Mouse (Mus musculus): ENCODE data around the gene Ccdc85c. TPM values are rescaled to one million over a fixed set of nuclear protein-coding genes. Genes with fewer than 3 reads are reported as not detected.
A peak's percentile ranks its signal among the peaks of the same experiment; 100 is the strongest.

The Ccdc85c gene
- polyA plus RNA-seq, 1 experiment from 2014 or later, result 6.6 TPM

- no peak overlapping the region for H3K27ac ChIP-seq
- peaks cover 72% of the 10 kb centered on the region for H3K36me3 ChIP-seq
- no peaks in the 10 kb centered on the region for H3K27me3 ChIP-seq
- H3K4me3 ChIP-seq, result no peak overlapping the region
- no peak overlapping the region for H3K9ac ChIP-seq
- H3K9me3 ChIP-seq, result no peaks in the 10 kb centered on the region
- peaks cover 10% of the 10 kb centered on the region; the same call in 1 of the 2 replicates for H3K4me1 ChIP-seq
- no peak for ATAC-seq (ENCODE audit: low FRiP score, low read depth)
- no peak overlapping the region for H3K4me2 ChIP-seq (replicated peaks)
- WGBS, result 85% methylated on average over 12 of the region's 12 CpGs
These were observed 70.2 kb downstream of the Ccdc85c start for GRCm38 (mm10) chr12:108204978-108205377.

DNA sequence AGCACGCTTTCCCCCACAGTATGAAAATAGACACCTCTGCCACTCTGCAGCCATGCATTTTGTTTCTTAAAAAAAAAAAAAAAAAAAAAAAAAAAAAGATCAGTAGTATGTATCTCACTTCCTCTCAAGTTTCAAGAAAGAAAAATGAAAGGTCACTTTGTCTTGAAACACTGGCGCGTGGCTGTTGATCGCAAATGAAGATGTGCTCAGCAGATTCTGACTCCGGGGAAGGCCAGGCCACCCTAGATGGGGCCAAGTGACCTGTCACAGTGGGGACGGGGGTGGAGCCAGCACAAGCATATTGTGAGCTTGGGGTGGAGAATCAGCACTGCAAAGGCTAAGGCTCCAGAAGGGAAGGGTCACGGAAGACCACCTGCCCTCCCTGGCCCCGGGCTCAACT is 71.3 kb downstream of the Ccdc85c start:
- H3K9ac ChIP-seq, result no peak overlapping the region
- H3K4me1 ChIP-seq, result peaks cover 4% of the 10 kb centered on the region; the same call in 1 of the 2 replicates
- WGBS, result 82% methylated on average over 8 of the region's 8 CpGs
- peaks cover 82% of the 10 kb centered on the region for H3K36me3 ChIP-seq
- H3K27me3 ChIP-seq, result no peaks in the 10 kb centered on the region
- no peaks in the 10 kb centered on the region for H3K9me3 ChIP-seq
- no peak overlapping the region; the same call in 1 of the 2 replicates for H3K27ac ChIP-seq
- no peak for ATAC-seq (ENCODE audit: low FRiP score, low read depth)
- no peak overlapping the region for H3K4me2 ChIP-seq (replicated peaks)
- H3K4me3 ChIP-seq, result no peak overlapping the region

- no peak for ATAC-seq (ENCODE audit: low FRiP score, low read depth)
- Histone ChIP-seq H3K9me3 (no peaks in the 10 kb centered on the region), H3K27me3 (no peaks in the 10 kb centered on the region), H3K27ac (no peak overlapping the region), H3K9ac (no peak overlapping the region), H3K4me3 (no peak overlapping the region), H3K4me1 (no peaks in the 10 kb centered on the region), H3K4me2 (replicated peaks) (no peak overlapping the region), H3K36me3 (peaks cover 98% of the 10 kb centered on the region)
- WGBS, result 85% methylated on average over 1 of the region's 1 CpGs
These were observed 75.1 kb downstream of the Ccdc85c start for GRCm38 (mm10) chr12:108200094-108200493.

GRCm38 (mm10) chr12:108198447-108198846 is 76.8 kb downstream of the Ccdc85c start:
- H3K4me3 ChIP-seq, result no peak overlapping the region
- H3K36me3 ChIP-seq, result peaks cover 99% of the 10 kb centered on the region
- no peaks in the 10 kb centered on the region for H3K27me3 ChIP-seq
- no peak for ATAC-seq (ENCODE audit: low FRiP score, low read depth)
- WGBS, result 89% methylated on average over 4 of the region's 4 CpGs
- H3K4me2 ChIP-seq (replicated peaks), result no peak overlapping the region
- no peak overlapping the region for H3K27ac ChIP-seq
- no peaks in the 10 kb centered on the region for H3K9me3 ChIP-seq
- no peaks in the 10 kb centered on the region for H3K4me1 ChIP-seq
- H3K9ac ChIP-seq, result no peak overlapping the region

DNA sequence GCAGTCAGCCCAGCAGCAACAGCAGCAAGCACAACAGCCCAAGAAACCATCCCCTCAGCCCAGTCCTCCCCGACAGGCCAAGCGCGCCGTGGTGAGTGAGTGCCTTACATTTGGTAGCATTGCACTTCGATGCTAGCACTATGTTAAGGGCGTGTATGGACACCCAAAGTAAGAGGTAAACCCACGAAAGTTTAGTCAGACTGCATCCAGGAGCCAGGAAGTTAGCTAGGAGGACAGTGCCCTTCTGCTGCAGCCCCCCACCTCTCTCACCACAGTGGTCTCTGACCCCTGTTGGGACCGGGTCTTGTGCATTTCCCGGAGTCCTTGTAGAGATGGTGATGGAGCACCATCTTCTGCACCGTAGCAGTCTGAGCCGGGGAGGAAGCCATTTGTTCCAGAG is 79.5 kb downstream of the Ccdc85c start:
- Histone ChIP-seq H3K9me3 (no peaks in the 10 kb centered on the region), H3K4me1 (no peaks in the 10 kb centered on the region), H3K27ac (no peak overlapping the region), H3K9ac (no peak overlapping the region; the same call in 1 of the 2 replicates), H3K36me3 (peaks cover 99% of the 10 kb centered on the region), H3K27me3 (no peaks in the 10 kb centered on the region), H3K4me3 (no peak overlapping the region), H3K4me2 (replicated peaks) (no peak overlapping the region)
- WGBS, result 94% methylated on average over 11 of the region's 11 CpGs
- ATAC-seq (ENCODE audit: low FRiP score, low read depth), result no peak

GRCm38 (mm10) chr12:108193878-108194277 is 81.3 kb downstream of the Ccdc85c start:
- no peak overlapping the region for H3K9ac ChIP-seq
- H3K9me3 ChIP-seq, result no peaks in the 10 kb centered on the region
- peaks cover 97% of the 10 kb centered on the region for H3K36me3 ChIP-seq
- ATAC-seq (ENCODE audit: low FRiP score, low read depth), result no peak
- H3K27me3 ChIP-seq, result no peaks in the 10 kb centered on the region
- H3K4me3 ChIP-seq, result no peak overlapping the region
- no peak overlapping the region for H3K27ac ChIP-seq
- no peak overlapping the region for H3K4me2 ChIP-seq (replicated peaks)
- WGBS, result 76% methylated on average over 5 of the region's 5 CpGs
- H3K4me1 ChIP-seq, result no peaks in the 10 kb centered on the region

- Histone ChIP-seq H3K9me3 (no peaks in the 10 kb centered on the region), H3K36me3 (peaks cover 80% of the 10 kb centered on the region), H3K4me2 (replicated peaks) (no peak overlapping the region), H3K9ac (no peak overlapping the region), H3K27me3 (no peaks in the 10 kb centered on the region), H3K27ac (no peak overlapping the region), H3K4me1 (no peaks in the 10 kb centered on the region), H3K4me3 (no peak overlapping the region)
- ATAC-seq (ENCODE audit: low FRiP score, low read depth), result no peak
- WGBS, result 92% methylated on average over 6 of the region's 6 CpGs
These were observed 87.6 kb downstream of the Ccdc85c start for GRCm38 (mm10) chr12:108187541-108188091.

GRCm38 (mm10) chr12:108181716-108182115 is 93.5 kb downstream of the Ccdc85c start:
- Histone ChIP-seq H3K36me3 (peaks cover 36% of the 10 kb centered on the region), H3K4me3 (no peak overlapping the region), H3K27ac (no peak overlapping the region), H3K4me2 (replicated peaks) (no peak overlapping the region), H3K4me1 (peaks cover 22% of the 10 kb centered on the region), H3K9me3 (no peaks in the 10 kb centered on the region), H3K27me3 (no peaks in the 10 kb centered on the region), H3K9ac (no peak overlapping the region)
- 95% methylated on average over 6 of the region's 6 CpGs for WGBS
- ATAC-seq (ENCODE audit: low FRiP score, low read depth), result no peak

GRCm38 (mm10) chr12:108179321-108180266 is 95.6 kb downstream of the Ccdc85c start, which contains the start of gene Ccnk:
Gene Ccnk (plus strand): TSS chr12:108179579.
- no peaks in the 10 kb centered on the region for H3K9me3 ChIP-seq
- peaks cover 25% of the 10 kb centered on the region for H3K36me3 ChIP-seq
- ATAC-seq (ENCODE audit: low FRiP score, low read depth), result peak; percentile 98
- peak within 1 kb of the TSS; percentile 98 for H3K9ac ChIP-seq
- H3K4me2 ChIP-seq (replicated peaks), result peak within 1 kb of the TSS; percentile 92
- H3K4me3 ChIP-seq, result peak within 1 kb of the TSS; percentile 98
- peak within 1 kb of the TSS; percentile 88 for H3K27ac ChIP-seq
- peaks cover 38% of the 10 kb centered on the region for H3K4me1 ChIP-seq
- no peaks in the 10 kb centered on the region for H3K27me3 ChIP-seq
- under 1% methylated on average over 81 of the region's 82 CpGs for WGBS

DNA sequence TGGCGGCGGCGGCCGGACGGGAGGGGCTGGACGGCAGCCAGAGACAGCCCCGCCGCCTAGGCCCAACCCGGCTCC is 96.1 kb downstream of the Ccdc85c start, which contains the start of gene Setd3:
Setd3 (minus strand) TSS at position 69 of the 75 bp plus-strand sequence.
- ATAC-seq (ENCODE audit: low FRiP score, low read depth), result no peak
- Histone ChIP-seq H3K27ac (peak within 1 kb of the TSS; percentile 88), H3K27me3 (no peaks in the 10 kb centered on the region), H3K9me3 (no peaks in the 10 kb centered on the region), H3K9ac (peak within 1 kb of the TSS; percentile 98), H3K4me2 (replicated peaks) (peak within 1 kb of the TSS; percentile 92), H3K36me3 (peaks cover 25% of the 10 kb centered on the region), H3K4me3 (peak within 1 kb of the TSS; percentile 98), H3K4me1 (peaks cover 40% of the 10 kb centered on the region)
- WGBS, result 0% methylated on average over 9 of the region's 9 CpGs

DNA sequence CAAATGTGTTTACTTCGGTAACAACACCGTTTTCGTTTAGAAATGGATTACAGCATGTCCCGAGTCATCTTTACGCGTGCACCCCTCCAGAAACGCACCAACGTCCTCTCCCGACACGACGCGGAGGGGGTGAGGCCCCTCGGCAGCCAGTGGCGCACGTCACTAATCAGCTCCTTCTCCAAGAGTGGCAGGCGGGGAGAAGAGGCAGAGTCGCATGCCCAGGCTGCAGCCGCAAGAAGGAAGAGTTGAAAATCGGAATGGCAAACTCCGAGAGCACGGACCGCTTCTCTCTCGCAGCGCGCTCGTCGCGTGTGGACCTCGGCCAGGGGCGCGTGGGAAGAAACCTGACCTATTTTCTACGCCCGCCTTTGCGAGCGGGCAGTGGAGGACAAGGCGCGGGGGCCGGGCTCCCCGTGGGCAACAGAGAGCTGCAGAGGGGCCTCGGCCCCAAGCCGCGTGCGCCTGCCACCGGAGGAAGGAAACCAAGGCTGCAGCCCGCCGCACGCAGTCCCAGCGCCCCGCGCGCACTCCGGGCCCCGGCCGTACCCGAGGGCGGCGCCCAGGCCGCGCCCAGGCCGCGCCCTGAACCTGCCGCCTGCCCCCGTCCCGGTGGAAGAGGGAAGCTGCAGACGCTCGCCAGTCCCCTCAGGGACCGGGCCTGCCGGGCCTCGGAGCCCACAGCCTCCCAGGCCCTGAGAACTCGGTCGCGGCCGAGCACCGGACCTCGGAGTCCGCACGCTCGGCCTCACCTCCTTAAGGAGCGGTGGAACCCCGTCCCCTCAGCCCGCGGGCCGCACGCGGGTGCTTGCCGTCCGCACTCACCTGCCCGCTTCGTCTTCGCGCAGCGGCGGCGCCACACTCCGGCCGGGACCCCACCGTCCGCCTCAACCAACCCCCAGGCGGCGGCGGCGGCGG is 96.6 kb downstream of the Ccdc85c start:
- WGBS, result under 1% methylated on average over 82 of the region's 103 CpGs
- peaks cover 20% of the 10 kb centered on the region for H3K36me3 ChIP-seq
- H3K9ac ChIP-seq, result peak overlapping the region; percentile 98
- H3K9me3 ChIP-seq, result no peaks in the 10 kb centered on the region
- H3K4me3 ChIP-seq, result peak overlapping the region; percentile 98
- no peaks in the 10 kb centered on the region for H3K27me3 ChIP-seq
- H3K4me2 ChIP-seq (replicated peaks), result peak overlapping the region; percentile 89
- ATAC-seq (ENCODE audit: low FRiP score, low read depth), result peak; percentile 12
- peaks cover 40% of the 10 kb centered on the region for H3K4me1 ChIP-seq
- H3K27ac ChIP-seq, result peak overlapping the region; percentile 88

DNA sequence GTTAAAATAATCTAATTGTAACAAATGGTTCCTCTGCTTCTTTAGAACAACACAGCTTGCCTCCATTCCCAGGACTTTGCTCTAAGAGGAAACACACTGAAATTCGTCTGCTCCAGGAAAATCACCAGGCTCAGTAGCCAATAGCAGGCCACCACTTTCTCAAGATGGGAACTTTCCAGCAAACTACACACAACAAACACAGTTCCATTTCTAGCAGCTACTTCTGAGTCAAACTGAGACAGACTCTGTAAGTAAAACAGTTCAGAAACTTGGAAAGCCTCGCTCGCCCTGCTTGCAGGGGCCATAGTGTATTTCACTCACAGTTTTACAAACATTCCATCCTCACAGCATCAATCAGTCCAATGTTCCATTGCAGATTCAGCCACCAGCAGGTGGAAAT is 98.9 kb downstream of the Ccdc85c start:
- no peak for ATAC-seq (ENCODE audit: low FRiP score, low read depth)
- peak overlapping the region; percentile 11; the same call in 1 of the 2 replicates for H3K4me2 ChIP-seq (replicated peaks)
- H3K27me3 ChIP-seq, result no peaks in the 10 kb centered on the region
- H3K4me1 ChIP-seq, result peaks cover 45% of the 10 kb centered on the region
- no peak overlapping the region for H3K4me3 ChIP-seq
- no peaks in the 10 kb centered on the region for H3K9me3 ChIP-seq
- no peak overlapping the region for H3K27ac ChIP-seq
- no peaks in the 10 kb centered on the region; the same call in 1 of the 2 replicates for H3K36me3 ChIP-seq
- WGBS, result 69% methylated on average over 3 of the region's 3 CpGs
- H3K9ac ChIP-seq, result peak overlapping the region; percentile 27; the same call in 1 of the 2 replicates

All from limb, embryonic 13.5 days (tissue).